Mouse (Mus musculus) hindbrain, embryonic 16.5 days (tissue): ENCODE data around the gene Trim8. TPM values are rescaled to one million over a fixed set of nuclear protein-coding genes. Genes with fewer than 3 reads are reported as not detected.

Experiments
- ATAC-seq: fragments of 200-750 bp; cut with Nextera tagmentation; 2 replicates; pipeline ENCODE4 v1.8.0; 2017; ENCODE audit warnings: moderate TSS enrichment, moderate library complexity
- H3K27ac ChIP-seq: fragments of 300-500 bp; sonication (generic); 2 replicates; pipeline ENCODE4 v1.5.1; 2014; ENCODE audit warnings: low read depth, mild to moderate bottlenecking, control low read depth, low read length, moderate library complexity
- H3K27me3 ChIP-seq: fragments of 300-500 bp; sonication (generic); replicated peaks from 2 replicates; pipeline ENCODE4 v1.6.1; 2014; ENCODE audit warnings: low read length; ENCODE audit not compliant: control insufficient read depth, insufficient read depth
- H3K36me3 ChIP-seq: fragments of 300-500 bp; sonication (generic); 2 replicates; pipeline ENCODE4 v1.6.1; 2014; ENCODE audit warnings: mild to moderate bottlenecking, low read length, moderate library complexity, mixed read lengths; ENCODE audit not compliant: control insufficient read depth, insufficient read depth
- H3K4me1 ChIP-seq: fragments of 300-500 bp; sonication (generic); 2 replicates; pipeline ENCODE4 v1.6.1; 2014; ENCODE audit warnings: low read depth, low read length; ENCODE audit not compliant: control insufficient read depth, insufficient read depth
- H3K4me2 ChIP-seq: fragments of 300-500 bp; sonication (generic); 2 replicates; pipeline ENCODE4 v1.6.1; 2014; ENCODE audit warnings: mild to moderate bottlenecking, low read length, control low read depth, moderate library complexity
- H3K4me3 ChIP-seq: fragments of 300-500 bp; sonication (generic); 2 replicates; pipeline ENCODE4 v1.5.1; 2014; ENCODE audit warnings: mild to moderate bottlenecking, low read length, control low read depth, moderate library complexity
- H3K9ac ChIP-seq: fragments of 300-500 bp; sonication (generic); 2 replicates; pipeline ENCODE4 v1.6.1; 2014; ENCODE audit warnings: low read depth, mild to moderate bottlenecking, control low read depth, low read length, moderate library complexity
- H3K9me3 ChIP-seq: fragments of 300-500 bp; sonication (generic); 2 replicates; pipeline ENCODE4 v1.6.1; 2014; ENCODE audit warnings: mild to moderate bottlenecking, low read length, moderate library complexity; ENCODE audit not compliant: control insufficient read depth
- WGBS: fragments of 180-500 bp; shearing (Covaris S2); extraction: QIAGEN DNeasy Blood & Tissue Kit; methylation state at CpG from one replicate; pipeline ENCODE4 v1.1.7; 2014; 5-methylcytosine and 5-hydroxymethylcytosine counted together
- polyA plus RNA-seq: library from polyadenylated mRNA; unstranded; fragments of >200 nt; fragmentation: Nextera tagmentation; extraction: Ambion mirVana; gene quantifications from 2 replicates; pipeline ENCODE4 v1.2.1, GENCODE M21; 2015

Gene Trim8
- polyA plus RNA-seq, 1 experiment from 2014 or later = 23.4 TPM

DNA sequence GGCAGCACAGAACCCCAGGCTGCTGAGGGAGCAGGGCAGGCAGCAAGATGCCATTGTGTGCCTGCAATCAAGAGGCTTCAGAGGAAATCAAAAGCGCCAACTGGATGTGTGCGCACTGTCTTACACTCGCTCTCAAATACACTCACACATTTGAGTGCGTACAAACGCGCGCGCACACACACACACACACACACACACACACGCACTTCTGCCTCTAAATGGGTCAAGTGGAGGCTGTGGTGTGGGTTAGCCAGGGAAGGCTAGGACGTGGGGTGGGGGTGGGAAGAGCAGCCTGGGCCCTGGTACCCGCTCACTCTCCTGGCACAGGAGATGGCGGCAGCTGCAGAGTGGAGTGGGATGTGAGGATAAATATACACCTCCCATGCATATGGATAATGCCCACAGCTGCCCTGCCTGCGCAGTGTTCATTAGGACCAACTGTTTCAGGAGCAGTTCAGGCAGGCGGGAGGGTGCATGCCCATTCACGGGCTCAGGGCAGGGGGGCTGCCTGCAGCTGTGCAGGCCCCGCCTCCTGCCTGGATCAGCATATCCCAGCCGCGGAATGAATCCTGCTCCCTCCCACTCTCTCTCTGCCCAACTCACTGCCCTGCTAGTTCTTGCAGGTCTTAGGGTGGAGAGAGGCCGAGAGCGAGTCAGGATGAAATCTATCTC, 22.1 kb downstream of the Trim8 start:
- peak overlapping the region; percentile 61 for H3K4me2 ChIP-seq
- H3K4me1 ChIP-seq = peaks cover 47% of the 10 kb centered on the region

DNA sequence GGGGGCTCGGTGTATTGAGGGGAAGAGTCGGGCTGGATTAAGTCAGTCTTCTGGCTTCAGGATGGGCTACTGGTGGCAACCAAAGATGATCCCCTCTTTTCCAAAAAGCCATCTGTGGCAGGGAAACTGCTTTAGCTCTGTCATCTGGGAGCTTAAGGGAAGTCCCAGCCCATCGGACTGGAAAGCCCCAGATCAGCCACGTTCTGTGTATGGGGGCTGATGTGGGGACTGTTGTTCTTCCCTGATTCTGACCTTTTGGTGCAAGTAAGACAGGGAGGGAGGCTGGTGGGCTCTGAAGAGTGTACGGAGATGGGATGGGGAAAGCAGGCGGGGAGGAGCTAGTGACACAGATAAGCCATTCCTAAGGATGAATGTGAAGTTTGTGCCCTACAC, 22.6 kb downstream of the Trim8 start:
- no peak for ATAC-seq
- 6% methylated on average over 6 of the region's 6 CpGs for WGBS
- H3K4me1 ChIP-seq = peaks cover 51% of the 10 kb centered on the region

More for the DNA sequence above, 22.1 kb downstream of the Trim8 start:
- no peaks in the 10 kb centered on the region for H3K9me3 ChIP-seq
- 3% methylated on average over 20 of the region's 20 CpGs for WGBS
- H3K36me3 ChIP-seq = no peaks in the 10 kb centered on the region
- H3K4me3 ChIP-seq = peak overlapping the region; percentile 30
- H3K9ac ChIP-seq = peak overlapping the region; percentile 50
- H3K27me3 ChIP-seq = no peaks in the 10 kb centered on the region
- peak overlapping the region; percentile 72 for H3K27ac ChIP-seq
- ATAC-seq = peak; percentile 85

GRCm38 (mm10) chr19:46524601-46525321, 23.3 kb downstream of the Trim8 start:
- no peak for ATAC-seq
- Histone ChIP-seq H3K4me1 (peaks cover 57% of the 10 kb centered on the region), H3K27me3 (no peaks in the 10 kb centered on the region), H3K27ac (peak overlapping the region; percentile 72), H3K4me3 (no peak overlapping the region), H3K9ac (peak overlapping the region; percentile 33; the same call in 1 of the 2 replicates), H3K36me3 (no peaks in the 10 kb centered on the region), H3K9me3 (no peaks in the 10 kb centered on the region), H3K4me2 (peak overlapping the region; percentile 61)
- WGBS = 25% methylated on average over 14 of the region's 14 CpGs

More for the DNA sequence above, 22.6 kb downstream of the Trim8 start:
- no peaks in the 10 kb centered on the region for H3K36me3 ChIP-seq
- peak overlapping the region; percentile 30 for H3K4me3 ChIP-seq
- no peaks in the 10 kb centered on the region for H3K27me3 ChIP-seq
- peak overlapping the region; percentile 72 for H3K27ac ChIP-seq
- peak overlapping the region; percentile 50 for H3K9ac ChIP-seq
- H3K4me2 ChIP-seq = peak overlapping the region; percentile 61
- H3K9me3 ChIP-seq = no peaks in the 10 kb centered on the region

GRCm38 (mm10) chr19:46525691-46526631, 24.5 kb downstream of the Trim8 start:
- ATAC-seq = no peak
- no peak overlapping the region for H3K4me3 ChIP-seq
- peaks cover 67% of the 10 kb centered on the region for H3K4me1 ChIP-seq
- no peaks in the 10 kb centered on the region for H3K9me3 ChIP-seq
- H3K27me3 ChIP-seq = no peaks in the 10 kb centered on the region
- 38% methylated on average over 10 of the region's 10 CpGs for WGBS
- H3K9ac ChIP-seq = no peak overlapping the region
- H3K27ac ChIP-seq = peak overlapping the region; percentile 30; the same call in 1 of the 2 replicates
- no peaks in the 10 kb centered on the region for H3K36me3 ChIP-seq
- H3K4me2 ChIP-seq = no peak overlapping the region

- Histone ChIP-seq H3K9ac (peak overlapping the region; percentile 28), H3K4me3 (peak overlapping the region; percentile 19), H3K36me3 (no peaks in the 10 kb centered on the region), H3K27me3 (no peaks in the 10 kb centered on the region), H3K4me2 (peak overlapping the region; percentile 43), H3K27ac (peak overlapping the region; percentile 79), H3K9me3 (no peaks in the 10 kb centered on the region), H3K4me1 (peaks cover 85% of the 10 kb centered on the region)
- no peak for ATAC-seq
- 10% methylated on average over 17 of the region's 17 CpGs for WGBS
These were observed 26.4 kb downstream of the Trim8 start for GRCm38 (mm10) chr19:46527632-46528528.

GRCm38 (mm10) chr19:46528529-46529213, 27.2 kb downstream of the Trim8 start:
- under 1% methylated on average over 20 of the region's 20 CpGs for WGBS
- Histone ChIP-seq H3K27ac (peak overlapping the region; percentile 79), H3K27me3 (no peaks in the 10 kb centered on the region), H3K4me2 (peak overlapping the region; percentile 43), H3K4me3 (peak overlapping the region; percentile 19), H3K9me3 (no peaks in the 10 kb centered on the region), H3K4me1 (peaks cover 83% of the 10 kb centered on the region), H3K36me3 (no peaks in the 10 kb centered on the region), H3K9ac (peak overlapping the region; percentile 23)
- peak; percentile 65 for ATAC-seq

GRCm38 (mm10) chr19:46529601-46530448, 28.3 kb downstream of the Trim8 start:
- Histone ChIP-seq H3K4me1 (peaks cover 74% of the 10 kb centered on the region), H3K36me3 (no peaks in the 10 kb centered on the region), H3K4me3 (no peak overlapping the region), H3K9ac (peak overlapping the region; percentile 23), H3K27me3 (no peaks in the 10 kb centered on the region), H3K4me2 (peak overlapping the region; percentile 43), H3K27ac (peak overlapping the region; percentile 79), H3K9me3 (no peaks in the 10 kb centered on the region)
- ATAC-seq = 0 out of 2 replicates have a peak, but pooled peaks have one; percentile 12
- WGBS = 10% methylated on average over 13 of the region's 13 CpGs
